Mouse (Mus musculus): ENCODE measurements around the gene Slc25a26. TPM values are rescaled to one million over a fixed set of nuclear protein-coding genes. Genes with fewer than 3 reads are reported as not detected.

Gene Slc25a26
- polyA plus RNA-seq, 2 experiments, result 1.7 to 2.6 TPM

DNA sequence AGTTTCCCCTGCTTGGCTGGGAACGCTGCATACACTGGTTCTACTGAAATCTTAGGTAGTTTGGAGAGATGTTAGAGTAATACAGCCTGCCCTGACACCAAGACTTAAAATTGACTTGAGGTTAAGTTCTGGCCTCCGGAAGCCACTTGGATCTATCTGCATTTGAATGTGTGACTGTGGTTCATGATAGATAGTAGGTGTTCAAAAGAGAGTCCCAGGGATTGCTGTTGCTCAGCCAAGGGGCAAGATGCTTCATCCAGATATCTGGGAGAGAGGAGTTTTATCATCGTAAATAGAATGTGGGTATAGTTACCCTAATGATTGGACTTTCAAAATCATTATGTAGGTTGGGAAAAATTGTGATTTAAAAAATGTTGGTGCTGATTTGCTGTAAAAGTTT, 40.0 kb downstream of the Slc25a26 start:
- 52% methylated on average over 3 of the region's 3 CpGs for WGBS (ENCODE audit: insufficient replicate concordance)

DNA sequence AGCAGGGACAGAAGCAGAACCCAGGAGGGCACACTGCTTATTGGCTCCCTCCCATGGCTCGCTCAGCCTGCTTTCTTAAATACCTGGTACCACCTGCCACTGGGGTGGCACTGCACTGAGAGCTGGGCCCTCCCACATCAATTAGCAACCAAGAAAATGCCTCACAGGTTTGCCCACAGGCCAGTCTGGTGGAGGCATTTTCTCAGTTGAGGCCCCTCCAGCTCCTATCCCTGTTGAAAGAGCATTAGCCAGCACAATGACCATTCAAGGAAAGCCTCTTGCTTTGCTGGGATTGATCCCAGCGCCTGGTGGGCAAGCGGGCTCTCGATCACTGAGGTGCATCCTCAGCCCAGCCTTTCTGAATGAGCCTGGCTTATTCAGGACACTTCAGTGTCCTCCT, 40.5 kb downstream of the Slc25a26 start:
- Histone ChIP-seq H3K9me3 (ENCODE audit: control insufficient read depth, low read length) (no peaks in the 10 kb centered on the region), H3K4me1 (replicated peaks; ENCODE audit: control insufficient read depth in 2 of 2, insufficient read depth in 2 of 2, low read length in 1 of 2) (no peaks in the 10 kb centered on the region), H3K36me3 (replicated peaks; ENCODE audit: control insufficient read depth, insufficient read depth, low read depth) (no peaks in the 10 kb centered on the region), H3K27ac (no peak overlapping the region), H3K9ac (replicated peaks) (no peak overlapping the region), H3K27me3 (ENCODE audit: control insufficient read depth, insufficient read depth, low read length) (no peaks in the 10 kb centered on the region), H3K4me3 (ENCODE audit: insufficient read depth in 1 of 2, low read depth in 2 of 2, low read length in 2 of 2) (no peak overlapping the region), H3K4me2 (ENCODE audit: low read depth) (no peak overlapping the region)
- no peak for DNase-seq (ENCODE audit: low read depth in 3 of 3, low spot score in 3 of 3)
- TF ChIP-seq EP300 (IDR thresholded peaks at IDR 0.05; ENCODE audit: low read depth), result no peak
- TF ChIP-seq CTCF (IDR thresholded peaks at IDR 0.05; ENCODE audit: low read depth), result no peak
- WGBS (ENCODE audit: insufficient replicate concordance), result 68% methylated on average over 4 of the region's 4 CpGs
- ATAC-seq (ENCODE audit: insufficient read depth), result no peak

More for the DNA sequence above, 40.0 kb downstream of the Slc25a26 start:
- Histone ChIP-seq H3K4me1 (replicated peaks; ENCODE audit: control insufficient read depth in 2 of 2, insufficient read depth in 2 of 2, low read length in 1 of 2) (no peaks in the 10 kb centered on the region), H3K4me2 (ENCODE audit: low read depth) (no peak overlapping the region), H3K9ac (replicated peaks) (no peak overlapping the region), H3K9me3 (ENCODE audit: control insufficient read depth, low read length) (no peaks in the 10 kb centered on the region), H3K4me3 (ENCODE audit: insufficient read depth in 1 of 2, low read depth in 2 of 2, low read length in 2 of 2) (no peak overlapping the region), H3K27me3 (ENCODE audit: control insufficient read depth, insufficient read depth, low read length) (no peaks in the 10 kb centered on the region), H3K27ac (no peak overlapping the region), H3K36me3 (replicated peaks; ENCODE audit: control insufficient read depth, insufficient read depth, low read depth) (no peaks in the 10 kb centered on the region)
- no peak for DNase-seq (ENCODE audit: low read depth in 3 of 3, low spot score in 3 of 3)
- TF ChIP-seq EP300 (IDR thresholded peaks at IDR 0.05; ENCODE audit: low read depth) (no peak), CTCF (IDR thresholded peaks at IDR 0.05; ENCODE audit: low read depth) (no peak)
- no peak for ATAC-seq (ENCODE audit: insufficient read depth)

DNA sequence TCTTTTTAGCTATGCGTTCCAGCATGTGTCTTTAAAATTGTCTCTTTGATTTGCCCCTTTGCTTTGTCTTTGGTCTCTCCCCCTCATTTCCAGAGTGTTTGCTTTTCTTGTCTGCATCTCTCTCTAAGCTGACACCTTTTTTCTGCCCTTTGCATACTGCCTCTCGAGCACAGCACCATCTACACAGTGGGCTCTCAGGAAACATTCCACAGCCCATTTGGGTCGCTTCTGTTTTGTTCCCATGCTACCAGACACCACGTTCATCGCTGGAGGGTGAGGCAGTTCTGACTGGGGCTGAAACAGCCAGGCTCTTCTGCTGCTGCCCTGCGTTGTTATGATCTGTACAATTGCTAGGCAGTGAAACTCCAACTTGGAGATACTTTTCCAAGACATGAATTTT, 41.0 kb downstream of the Slc25a26 start:
- no peaks in the 10 kb centered on the region for H3K4me1 ChIP-seq (replicated peaks; ENCODE audit: control insufficient read depth in 2 of 2, insufficient read depth in 2 of 2, low read length in 1 of 2)
- no peak overlapping the region for H3K4me2 ChIP-seq (ENCODE audit: low read depth)
- no peaks in the 10 kb centered on the region for H3K27me3 ChIP-seq (ENCODE audit: control insufficient read depth, insufficient read depth, low read length)
- no peaks in the 10 kb centered on the region for H3K9me3 ChIP-seq (ENCODE audit: control insufficient read depth, low read length)
- H3K9ac ChIP-seq (replicated peaks), result no peak overlapping the region
- ATAC-seq (ENCODE audit: insufficient read depth) (no peak), DNase-seq (ENCODE audit: low read depth in 3 of 3, low spot score in 3 of 3) (no peak)
- 59% methylated on average over 6 of the region's 6 CpGs for WGBS (ENCODE audit: insufficient replicate concordance)
- H3K27ac ChIP-seq, result no peak overlapping the region
- H3K36me3 ChIP-seq (replicated peaks; ENCODE audit: control insufficient read depth, insufficient read depth, low read depth), result no peaks in the 10 kb centered on the region
- TF ChIP-seq CTCF (IDR thresholded peaks at IDR 0.05; ENCODE audit: low read depth) (no peak), EP300 (IDR thresholded peaks at IDR 0.05; ENCODE audit: low read depth) (no peak)
- no peak overlapping the region for H3K4me3 ChIP-seq (ENCODE audit: insufficient read depth in 1 of 2, low read depth in 2 of 2, low read length in 2 of 2)

DNA sequence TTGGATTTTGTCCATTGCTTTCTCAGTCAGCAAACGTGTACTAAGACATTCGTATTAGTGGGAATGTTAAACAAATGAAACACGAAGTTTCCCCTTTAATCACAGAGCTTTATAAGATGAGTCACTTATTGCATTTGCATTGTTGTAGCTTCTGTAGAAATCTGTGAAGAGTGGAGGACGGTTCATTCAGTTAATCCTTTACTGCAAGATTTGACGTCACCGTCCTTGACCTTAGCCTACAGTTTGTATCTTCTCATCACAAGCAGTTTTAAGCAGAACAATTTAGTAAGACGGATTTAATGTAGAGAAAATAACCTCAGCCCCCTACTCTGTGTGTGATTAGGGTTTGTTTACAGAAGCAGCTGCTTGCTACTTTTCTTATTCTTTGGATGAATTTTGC, 41.7 kb downstream of the Slc25a26 start:
- H3K4me1 ChIP-seq (replicated peaks; ENCODE audit: control insufficient read depth in 2 of 2, insufficient read depth in 2 of 2, low read length in 1 of 2), result no peaks in the 10 kb centered on the region
- no peak overlapping the region for H3K9ac ChIP-seq (replicated peaks)
- 65% methylated on average over 7 of the region's 7 CpGs for WGBS (ENCODE audit: insufficient replicate concordance)
- H3K4me2 ChIP-seq (ENCODE audit: low read depth), result no peak overlapping the region
- no peak for ATAC-seq (ENCODE audit: insufficient read depth)
- no peak overlapping the region for H3K27ac ChIP-seq
- DNase-seq (ENCODE audit: low read depth in 3 of 3, low spot score in 3 of 3), result no peak
- no peaks in the 10 kb centered on the region for H3K9me3 ChIP-seq (ENCODE audit: control insufficient read depth, low read length)
- TF ChIP-seq EP300 (IDR thresholded peaks at IDR 0.05; ENCODE audit: low read depth) (no peak), CTCF (IDR thresholded peaks at IDR 0.05; ENCODE audit: low read depth) (no peak)
- H3K4me3 ChIP-seq (ENCODE audit: insufficient read depth in 1 of 2, low read depth in 2 of 2, low read length in 2 of 2), result no peak overlapping the region
- no peaks in the 10 kb centered on the region for H3K27me3 ChIP-seq (ENCODE audit: control insufficient read depth, insufficient read depth, low read length)
- no peaks in the 10 kb centered on the region for H3K36me3 ChIP-seq (replicated peaks; ENCODE audit: control insufficient read depth, insufficient read depth, low read depth)

DNA sequence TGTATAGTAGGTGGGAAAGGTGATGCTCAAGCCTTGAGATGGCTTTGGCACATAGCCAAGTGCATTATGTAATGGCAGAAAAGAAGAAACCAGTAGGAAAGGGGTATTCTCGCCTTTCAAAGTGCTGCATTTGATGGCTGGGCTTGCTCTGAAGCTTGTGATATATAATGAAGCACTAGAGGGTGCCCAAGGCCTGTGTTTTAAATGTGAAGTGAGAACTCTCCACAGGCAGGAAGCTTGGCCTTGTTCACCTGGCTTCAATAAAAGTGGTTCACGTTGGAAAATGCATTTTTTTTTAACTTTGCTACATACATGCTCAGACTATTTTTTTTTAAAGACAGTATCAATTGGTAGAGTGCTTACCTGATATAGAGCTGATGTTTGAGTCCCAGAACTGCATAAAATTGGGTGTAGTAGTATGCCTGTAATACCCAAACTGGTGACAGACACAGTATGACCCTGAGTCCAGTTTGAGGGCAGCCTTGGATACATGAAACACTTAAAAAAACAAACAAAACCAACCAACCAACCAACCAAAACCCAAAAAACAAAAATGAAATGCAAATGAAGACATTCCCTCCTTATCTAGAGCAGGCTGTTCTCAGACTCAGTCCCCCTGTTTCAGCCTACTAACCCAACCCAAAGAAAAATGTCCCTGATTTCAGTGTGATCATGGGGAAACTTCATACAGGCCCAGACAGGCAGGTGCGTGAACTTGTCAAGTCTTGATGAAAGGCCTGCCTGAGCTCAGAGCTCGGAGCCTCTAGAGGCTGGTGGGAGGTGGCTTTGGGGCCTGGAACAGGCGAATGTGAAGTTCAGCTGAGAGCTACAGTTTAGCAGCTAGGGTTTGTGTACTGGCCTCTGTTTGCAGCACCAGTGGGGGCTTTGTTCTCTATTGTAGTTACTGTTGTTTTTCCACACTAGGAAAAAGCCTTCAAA, 44.0 kb downstream of the Slc25a26 start:
- H3K9ac ChIP-seq (replicated peaks), result no peak overlapping the region
- H3K4me1 ChIP-seq (replicated peaks; ENCODE audit: control insufficient read depth in 2 of 2, insufficient read depth in 2 of 2, low read length in 1 of 2), result no peaks in the 10 kb centered on the region
- H3K4me2 ChIP-seq (ENCODE audit: low read depth), result no peak overlapping the region
- no peak for ATAC-seq (ENCODE audit: insufficient read depth)
- WGBS (ENCODE audit: insufficient replicate concordance), result 52% methylated on average over 5 of the region's 5 CpGs
- TF ChIP-seq CTCF (IDR thresholded peaks at IDR 0.05; ENCODE audit: low read depth) (peak; percentile 27; the same call in 1 of the 2 replicates), EP300 (IDR thresholded peaks at IDR 0.05; ENCODE audit: low read depth) (no peak)
- H3K27me3 ChIP-seq (ENCODE audit: control insufficient read depth, insufficient read depth, low read length), result no peaks in the 10 kb centered on the region
- H3K36me3 ChIP-seq (replicated peaks; ENCODE audit: control insufficient read depth, insufficient read depth, low read depth), result no peaks in the 10 kb centered on the region
- no peaks in the 10 kb centered on the region for H3K9me3 ChIP-seq (ENCODE audit: control insufficient read depth, low read length)
- DNase-seq (ENCODE audit: low read depth in 3 of 3, low spot score in 3 of 3), result no peak
- H3K27ac ChIP-seq, result no peak overlapping the region
- no peak overlapping the region for H3K4me3 ChIP-seq (ENCODE audit: insufficient read depth in 1 of 2, low read depth in 2 of 2, low read length in 2 of 2)

All from liver, embryonic 14.5 days (tissue).